Mouse (Mus musculus): ENCODE results near the gene Bod1l. TPM values are rescaled to one million over a fixed set of nuclear protein-coding genes. Genes with fewer than 3 reads are reported as not detected.

The Bod1l gene
- total and polyA plus RNA-seq, 3 experiments: 20.7 to 472 (median 23.8) TPM

GRCm38 (mm10) chr5:41775728-41776127 lies 68.4 kb downstream of the Bod1l start:
- Histone ChIP-seq H3K27me3 (ENCODE audit: control insufficient read depth in 1 of 2, insufficient read depth in 2 of 2, low read length in 2 of 2) (no peaks in the 10 kb centered on the region; a peak in 1 of 4 replicates), H3K4me3 (ENCODE audit: control insufficient read depth in 1 of 2, insufficient read depth in 1 of 2, low read depth in 2 of 2, low read length in 2 of 2) (no peak overlapping the region), H3K79me2 (ENCODE audit: control insufficient read depth, insufficient read depth, low read length, poor library complexity) (no peaks in the 10 kb centered on the region), H3K9me3 (replicated peaks; ENCODE audit: insufficient read depth, low read length) (no peaks in the 10 kb centered on the region), H3K27ac (ENCODE audit: control insufficient read depth, low read depth, low read length) (no peak overlapping the region), H3K4me1 (ENCODE audit: control insufficient read depth in 1 of 2, insufficient read depth in 2 of 2, low read length in 2 of 2) (no peaks in the 10 kb centered on the region), H3K9ac (ENCODE audit: control insufficient read depth, low read depth, low read length, poor library complexity, severe bottlenecking) (no peak overlapping the region), H3K36me3 (ENCODE audit: control insufficient read depth in 1 of 2, insufficient read depth in 2 of 2, low read length in 2 of 2) (no peaks in the 10 kb centered on the region)
- TF ChIP-seq JUND (IDR thresholded peaks at IDR 0.05; ENCODE audit: low read depth, low read length): no peak
- no peak for TF ChIP-seq POLR2AphosphoS2 (IDR thresholded peaks at IDR 0.05; ENCODE audit: low read length)
- DNase-seq (ENCODE audit: low read depth, low spot score): no peak

- TF ChIP-seq E2F4 (IDR thresholded peaks at IDR 0.05; ENCODE audit: borderline replicate concordance, low read depth, low read length) (no peak), BHLHE40 (IDR thresholded peaks at IDR 0.05; ENCODE audit: borderline replicate concordance, low read depth, low read length) (no peak), KAT2A (conservative IDR thresholded peaks at IDR 0.05; ENCODE audit: low read depth, low read length) (no peak), USF1 (IDR thresholded peaks at IDR 0.05; ENCODE audit: low read depth, low read length) (no peak), UBTF (IDR thresholded peaks at IDR 0.05; ENCODE audit: borderline replicate concordance, insufficient read depth, low read depth, low read length) (no peak), ZC3H11A (IDR thresholded peaks at IDR 0.05; ENCODE audit: low read depth, low read length) (no peak), ZKSCAN1 (IDR thresholded peaks at IDR 0.05; ENCODE audit: low read depth, low read length) (no peak), TAL1 (IDR thresholded peaks at IDR 0.05; ENCODE audit: low read length) (no peak), MYB (IDR thresholded peaks at IDR 0.05; ENCODE audit: low read depth, low read length) (no peak), MYC (IDR thresholded peaks at IDR 0.05; ENCODE audit: low read depth, low read length) (no peak), ZNF384 (IDR thresholded peaks at IDR 0.05; ENCODE audit: low read depth, low read length) (no peak), ZMIZ1 (IDR thresholded peaks at IDR 0.05; ENCODE audit: low read depth, low read length) (no peak), CHD2 (IDR thresholded peaks at IDR 0.05; ENCODE audit: low read length) (no peak), JUND (IDR thresholded peaks at IDR 0.05; ENCODE audit: low read depth, low read length) (no peak), USF2 (IDR thresholded peaks at IDR 0.05; ENCODE audit: borderline replicate concordance in 1 of 2, insufficient read depth in 1 of 2, low read depth in 1 of 2, low read length in 2 of 2) (no peak), SIN3A (IDR thresholded peaks at IDR 0.05; ENCODE audit: low read length) (no peak), MEF2A (IDR thresholded peaks at IDR 0.05; ENCODE audit: extremely low read depth, insufficient replicate concordance, low read depth, low read length, poor library complexity, severe bottlenecking) (no peak), TBP (IDR thresholded peaks at IDR 0.05; ENCODE audit: low read depth, low read length) (no peak), MAFK (IDR thresholded peaks at IDR 0.05; ENCODE audit: borderline replicate concordance, low read depth, low read length) (no peak)
- no peak for DNase-seq (ENCODE audit: low read depth, low spot score)
- Histone ChIP-seq H3K4me1 (ENCODE audit: control insufficient read depth in 1 of 2, insufficient read depth in 2 of 2, low read length in 2 of 2) (no peaks in the 10 kb centered on the region), H3K36me3 (ENCODE audit: control insufficient read depth in 1 of 2, insufficient read depth in 2 of 2, low read length in 2 of 2) (no peaks in the 10 kb centered on the region), H3K27me3 (ENCODE audit: control insufficient read depth in 1 of 2, insufficient read depth in 2 of 2, low read length in 2 of 2) (no peaks in the 10 kb centered on the region; a peak in 1 of 4 replicates), H3K9me3 (replicated peaks; ENCODE audit: insufficient read depth, low read length) (no peaks in the 10 kb centered on the region), H3K79me2 (ENCODE audit: control insufficient read depth, insufficient read depth, low read length, poor library complexity) (no peaks in the 10 kb centered on the region), H3K27ac (ENCODE audit: control insufficient read depth, low read depth, low read length) (no peak overlapping the region), H3K9ac (ENCODE audit: control insufficient read depth, low read depth, low read length, poor library complexity, severe bottlenecking) (no peak overlapping the region), H3K4me3 (ENCODE audit: control insufficient read depth in 1 of 2, insufficient read depth in 1 of 2, low read depth in 2 of 2, low read length in 2 of 2) (no peak overlapping the region)
Observed at GRCm38 (mm10) chr5:41775273-41775672, 68.8 kb downstream of the Bod1l start.
